Mouse (Mus musculus): ENCODE measurements around the gene Atp10b.
"Not testable (repeated sequence)": the region's sequence is repeated elsewhere in the genome, so short reads cannot be mapped to it uniquely, and the experiment has no call there.

The Atp10b gene

GRCm38 (mm10) chr11:43149577-43149976 lies at the start of gene Atp10b:
Gene Atp10b (plus strand): TSS chr11:43149877.
- DNase-seq (ENCODE audit: low read depth), result no peak

GRCm38 (mm10) chr11:43101357-43101756 lies 48.3 kb upstream of the Atp10b start:
- no peak for DNase-seq (ENCODE audit: low read depth)

DNA sequence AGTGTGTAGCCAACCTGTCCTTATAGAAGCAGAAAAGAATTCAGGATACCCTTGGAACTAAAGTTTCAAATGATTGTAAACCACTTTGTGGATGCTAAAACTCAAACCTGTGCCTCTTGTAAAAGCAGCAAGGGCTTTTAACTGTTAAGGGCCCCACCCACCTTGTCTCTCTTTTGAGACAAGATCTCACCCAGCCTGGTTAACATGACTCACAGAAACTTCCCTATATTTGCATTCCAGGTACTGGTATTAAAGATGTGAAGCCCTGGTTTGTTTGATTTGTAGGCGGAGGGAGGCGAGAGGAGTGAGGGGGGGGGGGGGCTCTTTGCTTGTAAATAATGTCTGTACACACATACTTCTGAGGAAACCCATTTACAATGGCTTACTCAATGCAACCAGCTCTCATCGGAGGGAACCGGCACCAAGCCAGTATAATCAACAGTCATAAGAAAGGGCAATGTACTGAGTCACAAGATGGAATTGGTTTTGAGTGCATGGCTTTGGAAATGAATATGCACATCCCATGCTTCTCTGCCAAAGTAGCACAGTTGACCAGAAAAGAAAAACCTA lies 23.7 kb upstream of the Atp10b start:
- DNase-seq (ENCODE audit: low read depth), result no peak

DNA sequence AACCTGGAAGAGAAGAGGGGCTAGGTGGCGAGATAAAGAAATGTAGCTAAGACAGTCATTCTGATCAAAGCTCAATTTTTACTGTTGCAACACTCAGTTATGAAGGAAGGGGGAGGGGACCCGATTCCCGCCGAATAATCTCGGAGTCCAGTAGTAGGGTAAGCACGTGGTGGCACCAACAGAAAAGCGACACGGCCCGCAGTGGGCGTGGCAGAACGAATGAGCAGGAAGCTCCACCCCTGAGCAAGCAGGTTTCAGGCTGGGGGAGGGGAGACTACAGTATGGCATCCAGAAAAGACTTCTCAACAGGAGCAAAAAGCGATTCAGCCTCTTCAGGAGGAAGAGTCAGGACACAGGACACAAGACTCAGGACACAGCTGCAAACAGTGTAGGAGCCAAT lies 23.1 kb upstream of the Atp10b start:
- DNase-seq (ENCODE audit: low read depth), result not testable (repeated sequence)

DNA sequence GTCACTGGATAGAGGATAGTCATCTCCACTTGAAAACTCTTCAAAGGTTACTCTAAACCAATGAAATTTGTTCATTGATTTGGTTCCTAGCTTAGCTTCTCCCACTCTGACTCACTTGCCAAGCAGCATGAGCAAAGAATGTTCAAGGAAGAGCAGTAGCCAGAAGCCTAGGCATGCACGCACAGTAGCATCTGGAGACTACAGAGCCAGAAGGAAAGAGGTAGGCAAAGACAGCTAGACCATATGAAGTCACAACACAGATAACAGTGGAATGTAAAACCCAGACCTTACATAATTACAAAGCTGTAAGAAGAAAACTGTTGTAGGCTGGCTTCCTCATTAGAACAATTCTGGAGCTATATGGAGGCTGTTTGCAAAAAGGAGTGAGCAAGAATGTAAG lies 8.4 kb upstream of the Atp10b start:
- DNase-seq (ENCODE audit: low read depth), result no peak

- no peak for DNase-seq (ENCODE audit: low read depth)
These were observed 6.9 kb upstream of the Atp10b start for GRCm38 (mm10) chr11:43142811-43143210.

GRCm38 (mm10) chr11:43144178-43144577 lies 5.5 kb upstream of the Atp10b start:
- no peak for DNase-seq (ENCODE audit: low read depth)

DNA sequence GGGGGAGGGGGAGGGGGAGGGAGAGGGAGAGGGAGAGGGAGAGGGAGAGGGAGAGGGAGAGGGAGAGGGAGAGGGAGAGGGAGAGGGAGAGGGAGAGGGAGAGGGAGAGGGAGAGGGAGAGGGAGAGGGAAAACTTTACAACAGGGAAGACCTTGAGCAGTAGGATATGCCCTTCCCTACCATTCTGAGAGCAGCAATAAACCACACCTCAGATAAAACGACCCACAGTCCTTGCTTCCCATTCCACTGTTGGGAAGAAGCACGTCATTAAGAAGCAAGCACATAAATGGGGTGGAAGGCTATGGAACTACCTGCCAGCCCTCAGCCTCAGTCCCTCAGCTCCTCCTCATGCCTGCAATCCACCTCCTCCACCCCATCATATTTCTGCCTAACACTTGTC lies 4.8 kb upstream of the Atp10b start:
- DNase-seq (ENCODE audit: low read depth), result not testable (repeated sequence)

DNA sequence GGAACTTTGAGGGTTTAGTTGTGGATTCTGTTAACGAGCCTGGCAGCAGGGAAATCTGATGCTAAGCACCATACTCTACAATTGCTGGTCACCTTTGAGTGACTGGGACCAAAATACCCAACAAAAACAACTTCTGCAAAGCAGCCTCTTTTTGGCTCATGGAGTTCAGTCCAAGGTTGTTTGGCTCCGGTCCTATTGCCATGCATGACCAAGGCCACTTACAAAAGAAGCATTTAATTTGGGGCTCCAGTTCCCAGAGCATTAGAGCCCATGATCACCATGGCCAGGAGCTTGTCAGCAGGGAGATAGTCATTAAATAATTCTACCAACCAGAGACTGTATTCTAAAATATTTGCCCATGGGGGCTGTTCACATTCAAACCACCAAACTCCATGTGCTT lies 2.3 kb upstream of the Atp10b start:
- no peak for DNase-seq (ENCODE audit: low read depth)

DNA sequence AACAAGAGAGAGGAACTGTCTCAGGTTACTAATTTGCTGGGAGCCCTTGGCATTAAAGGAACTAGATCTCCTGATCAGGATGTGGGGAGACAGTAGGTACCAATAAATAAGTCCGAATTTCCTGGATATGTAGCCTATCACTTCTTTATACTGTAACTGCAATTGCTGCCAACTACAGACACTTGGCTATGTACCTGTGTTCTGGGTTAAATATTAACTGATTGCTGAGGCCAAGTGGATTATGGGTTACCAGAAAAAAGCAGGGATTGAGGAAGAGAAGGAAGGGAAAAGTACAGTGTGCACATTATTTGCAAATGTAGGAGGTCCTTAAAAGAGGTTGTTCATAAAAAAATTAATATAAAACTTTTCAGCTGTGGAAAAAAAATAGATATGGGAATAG lies 1.3 kb upstream of the Atp10b start:
- no peak for DNase-seq (ENCODE audit: low read depth)

DNA sequence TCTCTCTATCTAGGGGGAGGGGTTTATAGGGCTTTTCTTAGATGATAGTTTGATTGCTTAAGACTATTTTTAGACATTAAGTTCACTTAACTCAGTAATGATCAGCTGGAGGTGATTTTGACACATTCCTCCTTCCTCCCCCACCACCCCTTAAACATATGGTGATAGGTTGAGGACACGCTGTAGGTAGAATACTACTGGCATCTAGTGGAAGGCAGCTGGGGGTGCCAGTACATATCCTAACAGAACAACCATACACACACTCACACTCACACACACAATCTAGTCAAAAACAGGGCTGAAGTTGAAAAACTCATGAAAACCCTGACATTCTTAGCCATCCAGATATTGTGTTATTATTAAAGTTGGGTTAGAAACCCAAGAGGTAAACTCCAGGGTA lies 5.3 kb downstream of the Atp10b start:
- no peak for DNase-seq (ENCODE audit: low read depth)

DNA sequence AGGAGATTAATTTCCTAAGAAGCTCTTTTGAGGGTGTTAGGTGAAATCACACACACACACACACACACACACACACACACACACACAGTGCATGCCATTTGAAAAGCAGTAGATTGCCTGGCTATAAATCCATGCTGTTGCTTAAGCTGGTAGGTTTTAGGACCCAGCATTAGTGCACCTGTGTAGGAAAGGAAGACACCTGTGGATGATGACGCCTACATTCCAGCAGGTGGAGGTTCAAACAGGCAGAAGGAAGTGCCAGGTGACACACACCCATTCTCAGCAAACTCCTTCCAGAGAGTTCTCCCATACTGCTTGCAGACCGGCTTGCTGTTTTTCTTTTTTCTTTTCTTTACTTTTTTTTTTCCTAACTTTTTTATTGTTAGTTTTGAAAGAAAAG lies 5.7 kb downstream of the Atp10b start:
- DNase-seq (ENCODE audit: low read depth), result no peak

DNA sequence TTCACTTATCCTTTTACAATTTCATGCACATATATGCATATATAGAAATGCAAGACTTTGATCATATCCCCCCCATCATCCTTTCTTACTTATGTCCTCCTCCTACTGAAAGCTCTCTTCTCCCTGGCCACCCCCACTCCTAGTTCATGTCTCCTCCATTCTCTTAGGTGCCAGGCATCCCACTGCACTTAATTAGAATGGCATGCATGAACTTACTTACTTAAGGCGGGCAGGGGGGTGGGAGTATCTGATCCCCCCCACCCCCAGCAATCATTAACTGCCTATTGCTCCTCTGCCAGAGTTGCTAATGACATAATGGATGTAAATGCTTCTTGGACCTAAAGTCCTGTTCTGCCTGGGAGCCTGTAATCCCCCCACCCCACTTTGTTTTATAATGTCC lies 9.1 kb downstream of the Atp10b start:
- DNase-seq (ENCODE audit: low read depth), result no peak

GRCm38 (mm10) chr11:43160188-43160942 lies 10.7 kb downstream of the Atp10b start:
- no peak for DNase-seq (ENCODE audit: low read depth)

- DNase-seq (ENCODE audit: low read depth), result no peak
These were observed 20.9 kb downstream of the Atp10b start for GRCm38 (mm10) chr11:43170601-43171000.

DNA sequence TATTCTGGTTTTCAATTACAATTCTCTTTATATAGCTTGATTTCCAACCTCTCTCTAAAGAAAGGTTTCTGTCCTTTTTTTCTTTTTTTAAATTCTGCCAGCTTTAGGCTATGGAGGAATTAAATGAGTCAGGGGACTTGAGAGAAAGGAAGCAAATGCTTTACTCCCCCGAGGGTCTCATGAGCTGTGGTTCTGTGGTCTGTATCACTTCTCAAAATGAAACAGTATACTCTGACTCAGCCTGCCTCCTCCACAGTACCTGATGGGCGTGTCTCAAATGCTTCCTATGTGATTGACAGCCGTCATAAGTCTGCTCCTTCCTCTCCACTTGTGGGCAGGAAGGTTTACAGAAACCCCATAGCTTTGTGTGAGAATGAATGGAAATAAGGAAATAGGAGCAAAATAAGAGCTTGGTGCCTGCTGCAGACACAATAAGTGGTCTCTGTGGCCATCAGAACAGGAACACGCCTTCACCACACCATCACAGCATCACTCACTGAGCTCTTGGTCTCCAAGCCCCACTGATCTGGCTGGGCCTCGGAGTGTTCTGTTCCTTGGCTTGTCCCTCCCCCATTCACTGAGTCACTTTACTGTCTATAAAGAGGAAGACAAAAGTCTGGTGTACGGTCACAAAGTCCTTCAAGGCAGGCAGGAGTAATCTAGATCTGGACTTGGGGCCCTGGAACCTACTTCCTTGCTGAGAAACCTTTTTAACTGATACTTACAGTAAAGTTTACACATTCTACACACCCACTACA lies 24.9 kb downstream of the Atp10b start:
- DNase-seq (ENCODE audit: low read depth), result no peak

DNA sequence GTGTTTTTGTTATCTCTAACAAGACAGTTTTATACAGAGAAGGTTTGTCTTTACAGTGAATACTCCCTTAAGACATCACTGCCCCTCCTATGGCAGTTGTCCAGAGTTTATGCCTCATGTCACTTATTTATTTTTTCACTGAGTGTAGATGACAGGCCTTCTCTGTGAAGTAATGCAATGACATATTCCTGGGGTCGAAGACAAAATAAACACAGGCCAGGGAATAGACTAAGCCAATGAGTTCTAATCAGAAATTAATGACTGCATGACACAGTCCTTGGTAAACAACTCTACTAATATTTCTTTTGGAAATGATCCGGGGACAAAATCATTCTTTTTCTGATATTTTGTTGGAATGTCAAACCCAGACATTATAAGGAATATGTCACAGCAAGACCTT lies 32.7 kb downstream of the Atp10b start:
- DNase-seq (ENCODE audit: low read depth), result no peak

DNA sequence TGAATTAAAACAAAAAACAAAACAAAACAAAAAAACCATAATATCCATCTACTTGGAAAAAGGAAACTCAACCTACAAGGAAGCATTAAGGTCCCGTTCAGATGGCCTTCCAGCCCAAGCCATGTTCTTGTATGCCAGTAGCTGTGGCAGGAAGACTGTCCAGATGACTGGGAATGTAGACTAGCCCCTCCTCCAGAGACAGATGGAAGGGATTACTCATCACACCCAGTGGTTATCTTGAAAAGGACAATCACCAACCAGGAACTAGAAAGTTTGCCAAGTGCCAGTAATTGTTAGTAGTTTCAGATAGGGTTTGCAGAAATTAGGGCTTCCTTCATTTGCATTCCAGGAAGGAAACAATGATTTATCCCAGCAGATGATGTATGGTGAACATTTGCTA lies 33.1 kb downstream of the Atp10b start:
- no peak for DNase-seq (ENCODE audit: low read depth)

- DNase-seq (ENCODE audit: low read depth), result no peak
These were observed 33.8 kb downstream of the Atp10b start for GRCm38 (mm10) chr11:43183457-43183856.

DNA sequence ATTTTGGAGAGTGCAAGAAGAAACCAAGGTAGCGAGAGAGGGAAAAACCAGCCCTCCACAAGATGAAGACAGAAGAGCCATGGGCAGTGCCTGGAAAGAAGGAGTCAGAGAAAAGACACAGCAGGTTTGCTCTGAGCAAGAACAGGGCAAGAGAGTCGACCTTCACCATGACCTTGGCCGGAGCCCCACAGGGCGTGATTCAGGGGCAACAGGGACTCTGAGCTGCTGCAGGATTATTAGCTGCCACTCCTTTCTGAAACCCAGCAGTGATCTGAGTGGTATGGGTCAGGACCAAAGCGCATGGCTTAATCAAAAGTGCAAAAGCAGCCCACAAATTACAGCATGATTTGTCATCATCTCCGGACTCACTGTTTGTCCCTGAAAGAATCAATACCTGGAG lies 36.6 kb downstream of the Atp10b start:
- no peak for DNase-seq (ENCODE audit: low read depth)

GRCm38 (mm10) chr11:43189817-43190593 lies 40.3 kb downstream of the Atp10b start:
- no peak for DNase-seq (ENCODE audit: low read depth)

GRCm38 (mm10) chr11:43198811-43199210 lies 49.1 kb downstream of the Atp10b start:
- no peak for DNase-seq (ENCODE audit: low read depth)

DNA sequence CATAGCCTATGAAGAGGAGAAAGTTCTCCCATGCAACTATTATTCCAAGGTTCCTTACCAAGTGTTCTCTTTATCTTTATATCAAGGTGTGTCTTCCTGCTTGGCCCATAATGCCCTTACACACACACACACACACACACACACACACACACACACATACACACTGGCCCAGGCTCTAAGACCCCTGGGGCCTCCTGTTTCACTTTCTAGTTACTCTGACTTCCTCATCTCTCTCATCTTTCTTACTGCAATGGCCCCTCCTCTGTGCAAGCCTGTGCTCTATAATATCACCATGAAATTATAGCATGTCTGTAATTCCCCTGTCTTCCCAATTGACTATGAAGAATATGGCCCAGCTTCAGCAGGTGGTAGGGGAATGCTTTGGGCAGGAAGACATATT lies 49.7 kb downstream of the Atp10b start:
- DNase-seq (ENCODE audit: low read depth), result no peak

Measured in c-Kit-positive CD71-positive TER-119-negative erythroid progenitor cells, embryonic 14.5 days (primary cell).